Mouse (Mus musculus): ENCODE results near the gene Ripor2. TPM values are rescaled to one million over a fixed set of nuclear protein-coding genes. Genes with fewer than 3 reads are reported as not detected.

The Ripor2 gene
- polyA plus RNA-seq, 1 experiment from 2014 or later: 0.70 TPM

GRCm38 (mm10) chr13:24645146-24645545 is 63.2 kb downstream of the Ripor2 start:
- H3K36me3 ChIP-seq (ENCODE audit: control insufficient read depth, insufficient read depth): no peaks in the 10 kb centered on the region
- no peaks in the 10 kb centered on the region for H3K9me3 ChIP-seq (ENCODE audit: control insufficient read depth)
- no peak for TF ChIP-seq CTCF (IDR thresholded peaks at IDR 0.05; ENCODE audit: low read depth)
- H3K9ac ChIP-seq (ENCODE audit: low read depth, low read length): no peak overlapping the region
- H3K27ac ChIP-seq (ENCODE audit: low read depth, low read length): no peak overlapping the region
- no peaks in the 10 kb centered on the region for H3K4me1 ChIP-seq (replicated peaks; ENCODE audit: control insufficient read depth, insufficient read depth, low read length)
- WGBS: 79% methylated on average over 3 of the region's 3 CpGs
- no peak for ATAC-seq
- no peaks in the 10 kb centered on the region for H3K27me3 ChIP-seq (replicated peaks; ENCODE audit: control insufficient read depth, insufficient read depth, low read length)
- H3K4me3 ChIP-seq (ENCODE audit: low read depth, low read length): no peak overlapping the region
- H3K4me2 ChIP-seq (replicated peaks; ENCODE audit: low read depth): no peak overlapping the region

- ATAC-seq: no peak
- H3K27me3 ChIP-seq (replicated peaks; ENCODE audit: control insufficient read depth, insufficient read depth, low read length): no peaks in the 10 kb centered on the region
- no peak overlapping the region for H3K4me3 ChIP-seq (ENCODE audit: low read depth, low read length)
- H3K36me3 ChIP-seq (ENCODE audit: control insufficient read depth, insufficient read depth): no peaks in the 10 kb centered on the region
- 79% methylated on average over 3 of the region's 3 CpGs for WGBS
- no peak overlapping the region for H3K4me2 ChIP-seq (replicated peaks; ENCODE audit: low read depth)
- no peaks in the 10 kb centered on the region for H3K4me1 ChIP-seq (replicated peaks; ENCODE audit: control insufficient read depth, insufficient read depth, low read length)
- H3K27ac ChIP-seq (ENCODE audit: low read depth, low read length): no peak overlapping the region
- TF ChIP-seq CTCF (IDR thresholded peaks at IDR 0.05; ENCODE audit: low read depth): no peak
- H3K9ac ChIP-seq (ENCODE audit: low read depth, low read length): no peak overlapping the region
- H3K9me3 ChIP-seq (ENCODE audit: control insufficient read depth): no peaks in the 10 kb centered on the region
Observed at GRCm38 (mm10) chr13:24646324-24646723, 64.3 kb downstream of the Ripor2 start.

- H3K4me2 ChIP-seq (replicated peaks; ENCODE audit: low read depth): no peak overlapping the region
- H3K9me3 ChIP-seq (ENCODE audit: control insufficient read depth): no peaks in the 10 kb centered on the region
- ATAC-seq: no peak
Observed at GRCm38 (mm10) chr13:24647444-24647843, 65.5 kb downstream of the Ripor2 start.

GRCm38 (mm10) chr13:24648027-24648426 is 66.0 kb downstream of the Ripor2 start:
- TF ChIP-seq CTCF (IDR thresholded peaks at IDR 0.05; ENCODE audit: low read depth): no peak
- no peak for ATAC-seq

More at GRCm38 (mm10) chr13:24647444-24647843, 65.5 kb downstream of the Ripor2 start:
- TF ChIP-seq CTCF (IDR thresholded peaks at IDR 0.05; ENCODE audit: low read depth): no peak
- Histone ChIP-seq H3K27me3 (replicated peaks; ENCODE audit: control insufficient read depth, insufficient read depth, low read length) (no peaks in the 10 kb centered on the region), H3K9ac (ENCODE audit: low read depth, low read length) (no peak overlapping the region), H3K36me3 (ENCODE audit: control insufficient read depth, insufficient read depth) (no peaks in the 10 kb centered on the region), H3K4me1 (replicated peaks; ENCODE audit: control insufficient read depth, insufficient read depth, low read length) (no peaks in the 10 kb centered on the region), H3K4me3 (ENCODE audit: low read depth, low read length) (no peak overlapping the region), H3K27ac (ENCODE audit: low read depth, low read length) (no peak overlapping the region)
- 87% methylated on average over 2 of the region's 2 CpGs for WGBS

GRCm38 (mm10) chr13:24648668-24649067 is 66.7 kb downstream of the Ripor2 start:
- Histone ChIP-seq H3K9me3 (ENCODE audit: control insufficient read depth) (no peaks in the 10 kb centered on the region), H3K4me2 (replicated peaks; ENCODE audit: low read depth) (no peak overlapping the region), H3K4me3 (ENCODE audit: low read depth, low read length) (no peak overlapping the region), H3K9ac (ENCODE audit: low read depth, low read length) (no peak overlapping the region), H3K36me3 (ENCODE audit: control insufficient read depth, insufficient read depth) (no peaks in the 10 kb centered on the region), H3K27me3 (replicated peaks; ENCODE audit: control insufficient read depth, insufficient read depth, low read length) (no peaks in the 10 kb centered on the region), H3K27ac (ENCODE audit: low read depth, low read length) (no peak overlapping the region), H3K4me1 (replicated peaks; ENCODE audit: control insufficient read depth, insufficient read depth, low read length) (no peaks in the 10 kb centered on the region)
- no peak for TF ChIP-seq CTCF (IDR thresholded peaks at IDR 0.05; ENCODE audit: low read depth)
- no peak for ATAC-seq
- WGBS: 90% methylated on average over 3 of the region's 3 CpGs

More at GRCm38 (mm10) chr13:24648027-24648426, 66.0 kb downstream of the Ripor2 start:
- Histone ChIP-seq H3K36me3 (ENCODE audit: control insufficient read depth, insufficient read depth) (no peaks in the 10 kb centered on the region), H3K27me3 (replicated peaks; ENCODE audit: control insufficient read depth, insufficient read depth, low read length) (no peaks in the 10 kb centered on the region), H3K9me3 (ENCODE audit: control insufficient read depth) (no peaks in the 10 kb centered on the region), H3K4me3 (ENCODE audit: low read depth, low read length) (no peak overlapping the region), H3K4me1 (replicated peaks; ENCODE audit: control insufficient read depth, insufficient read depth, low read length) (no peaks in the 10 kb centered on the region), H3K9ac (ENCODE audit: low read depth, low read length) (no peak overlapping the region), H3K4me2 (replicated peaks; ENCODE audit: low read depth) (no peak overlapping the region), H3K27ac (ENCODE audit: low read depth, low read length) (no peak overlapping the region)
- 73% methylated on average over 5 of the region's 5 CpGs for WGBS

- Histone ChIP-seq H3K9ac (ENCODE audit: low read depth, low read length) (no peak overlapping the region), H3K27ac (ENCODE audit: low read depth, low read length) (no peak overlapping the region), H3K4me2 (replicated peaks; ENCODE audit: low read depth) (no peak overlapping the region), H3K4me1 (replicated peaks; ENCODE audit: control insufficient read depth, insufficient read depth, low read length) (no peaks in the 10 kb centered on the region), H3K36me3 (ENCODE audit: control insufficient read depth, insufficient read depth) (no peaks in the 10 kb centered on the region), H3K9me3 (ENCODE audit: control insufficient read depth) (no peaks in the 10 kb centered on the region), H3K4me3 (ENCODE audit: low read depth, low read length) (no peak overlapping the region), H3K27me3 (replicated peaks; ENCODE audit: control insufficient read depth, insufficient read depth, low read length) (no peaks in the 10 kb centered on the region)
- 79% methylated on average over 2 of the region's 2 CpGs for WGBS
- no peak for TF ChIP-seq CTCF (IDR thresholded peaks at IDR 0.05; ENCODE audit: low read depth)
- no peak for ATAC-seq
Observed at GRCm38 (mm10) chr13:24649099-24649498, 67.1 kb downstream of the Ripor2 start.

- no peak for ATAC-seq
- Histone ChIP-seq H3K36me3 (ENCODE audit: control insufficient read depth, insufficient read depth) (no peaks in the 10 kb centered on the region), H3K9me3 (ENCODE audit: control insufficient read depth) (no peaks in the 10 kb centered on the region), H3K4me2 (replicated peaks; ENCODE audit: low read depth) (no peak overlapping the region), H3K4me3 (ENCODE audit: low read depth, low read length) (no peak overlapping the region), H3K9ac (ENCODE audit: low read depth, low read length) (no peak overlapping the region), H3K27me3 (replicated peaks; ENCODE audit: control insufficient read depth, insufficient read depth, low read length) (no peaks in the 10 kb centered on the region), H3K27ac (ENCODE audit: low read depth, low read length) (no peak overlapping the region), H3K4me1 (replicated peaks; ENCODE audit: control insufficient read depth, insufficient read depth, low read length) (no peaks in the 10 kb centered on the region)
- 76% methylated on average over 3 of the region's 3 CpGs for WGBS
- no peak for TF ChIP-seq CTCF (IDR thresholded peaks at IDR 0.05; ENCODE audit: low read depth)
Observed at GRCm38 (mm10) chr13:24651018-24651417, 69.0 kb downstream of the Ripor2 start.

Measured in intestine, postnatal 0 days (tissue).